Mouse (Mus musculus) megakaryocyte-erythroid progenitor cell, adult 5-6 weeks (primary cell): ENCODE measurements at regions not wholly inside any gene's neighbourhood (a gene's known extent, or its start where the extent isn't known, plus 50 kb on each side); places are given as distances from the start of the nearest gene placed in this dataset.

Source experiments
- ATAC-seq: replicated peaks from 2 replicates; pipeline ENCODE4 v1.8.0; 2016; ENCODE audit warnings: mild to moderate bottlenecking, inconsistent platforms; ENCODE audit not compliant: severe bottlenecking, poor library complexity, low FRiP score, low TSS enrichment

GRCm38 (mm10) chr3:115815168-115815567 is 72.5 kb upstream of the Dph5 start:
- ATAC-seq = peak; percentile 54

- ATAC-seq = peak; percentile 79
These were observed 72.0 kb upstream of the Dph5 start for GRCm38 (mm10) chr3:115815571-115816156.

- 0 out of 2 replicates have a peak, but pooled peaks have one; percentile 15 for ATAC-seq
These were observed 71.1 kb upstream of the Dph5 start for GRCm38 (mm10) chr3:115816328-115817160.

GRCm38 (mm10) chr3:115817771-115818170 is 69.9 kb upstream of the Dph5 start:
- ATAC-seq = no peak

DNA sequence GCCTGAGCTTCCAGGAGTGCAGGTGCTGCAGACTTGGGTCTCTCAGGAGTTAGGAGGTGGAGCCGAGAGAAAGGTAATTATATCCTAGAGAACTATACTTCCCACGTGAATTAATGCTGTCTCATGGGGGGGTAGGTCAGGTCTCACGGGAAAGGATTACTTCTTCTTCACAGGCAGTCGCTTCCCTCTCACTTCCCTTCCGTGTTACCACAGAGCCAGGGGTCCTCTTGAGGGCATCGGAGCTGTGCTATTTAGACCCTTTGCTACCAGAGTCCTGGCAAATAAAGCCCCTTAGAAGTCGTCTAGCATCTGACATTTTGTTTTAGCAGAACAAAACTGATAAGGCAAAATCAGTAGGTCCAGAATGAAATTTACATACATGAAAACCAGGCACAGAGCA is 68.9 kb upstream of the Dph5 start:
- ATAC-seq = no peak

- ATAC-seq = peak; percentile 51
These were observed 68.1 kb upstream of the Dph5 start for GRCm38 (mm10) chr3:115819401-115820138.

DNA sequence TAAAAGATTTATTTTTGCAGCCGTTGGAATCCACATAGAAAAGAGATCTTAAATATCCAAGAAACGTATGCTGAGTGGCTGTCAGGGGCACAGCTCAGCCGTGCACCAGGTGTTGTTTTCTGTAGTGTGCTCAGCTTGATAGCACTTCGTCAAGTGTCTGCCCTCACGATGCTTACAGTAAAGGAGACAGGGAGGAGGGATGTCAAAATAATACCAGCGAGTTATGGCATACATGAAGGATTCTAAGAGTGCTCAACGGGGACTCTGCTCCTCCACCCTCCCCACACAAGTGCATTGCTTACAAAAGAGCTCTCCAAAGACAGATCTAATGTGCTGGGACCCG is 67.5 kb upstream of the Dph5 start:
- ATAC-seq = peak; percentile 46

DNA sequence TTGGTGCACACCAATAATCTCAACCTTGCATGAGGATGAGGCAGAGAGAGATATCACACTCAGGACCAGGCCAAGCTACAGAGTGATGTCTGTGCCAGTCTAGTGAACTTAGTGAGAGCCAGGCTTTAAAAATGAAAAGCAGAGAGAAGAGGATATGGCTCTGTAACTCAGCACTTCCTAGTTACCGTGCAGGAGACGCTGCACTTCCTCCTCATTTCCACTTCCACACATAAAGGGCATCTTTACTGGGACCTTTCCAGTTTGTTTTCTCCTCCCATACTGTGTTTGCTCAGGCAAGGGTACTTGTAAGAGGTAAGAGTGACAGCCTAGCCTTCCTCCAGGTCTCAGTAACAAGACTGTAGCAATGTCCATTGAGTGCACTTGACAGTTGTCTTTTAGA is 66.0 kb upstream of the Dph5 start:
- ATAC-seq = no peak

DNA sequence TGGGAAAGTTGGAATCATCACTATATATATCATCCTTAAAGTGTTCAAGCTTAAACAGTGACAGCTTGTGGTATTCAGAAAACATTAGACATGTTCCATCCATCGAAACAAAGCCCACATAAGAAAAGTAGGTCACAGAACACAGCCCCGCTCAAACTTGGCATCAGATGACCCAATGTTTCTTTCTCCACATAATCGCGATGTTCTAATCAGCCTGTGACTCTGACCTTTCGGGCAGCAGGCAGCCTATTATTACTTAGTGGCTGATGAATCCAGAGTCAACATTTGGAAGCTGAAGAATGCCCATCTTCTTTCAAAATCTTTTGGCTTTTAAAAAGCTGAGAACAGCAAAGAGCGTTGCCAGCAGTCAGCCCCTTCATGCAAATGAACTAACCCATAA is 65.1 kb upstream of the Dph5 start:
- ATAC-seq = no peak

DNA sequence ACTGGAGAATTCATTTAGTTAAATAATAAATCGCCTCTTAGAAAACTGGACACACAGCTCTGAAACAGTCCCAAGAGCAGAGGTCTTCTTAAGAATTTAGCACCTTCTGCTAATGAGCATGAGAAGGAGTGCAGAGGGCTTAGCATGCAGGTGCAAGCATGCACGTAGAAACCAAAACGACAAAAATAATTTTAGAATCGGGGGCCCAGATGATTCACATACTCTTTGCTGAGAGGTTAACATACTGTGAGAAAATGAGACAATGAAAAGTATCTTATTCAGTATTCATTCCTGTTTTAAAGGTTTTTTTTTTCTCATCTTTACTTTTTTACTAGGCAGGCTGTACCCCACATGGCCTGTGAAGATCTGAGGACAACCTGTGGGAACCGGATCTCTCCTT is 63.9 kb upstream of the Dph5 start:
- ATAC-seq = no peak

GRCm38 (mm10) chr3:115824792-115825191 is 62.8 kb upstream of the Dph5 start:
- no peak for ATAC-seq

GRCm38 (mm10) chr3:115835381-115835780 is 52.3 kb upstream of the Dph5 start:
- no peak for ATAC-seq

DNA sequence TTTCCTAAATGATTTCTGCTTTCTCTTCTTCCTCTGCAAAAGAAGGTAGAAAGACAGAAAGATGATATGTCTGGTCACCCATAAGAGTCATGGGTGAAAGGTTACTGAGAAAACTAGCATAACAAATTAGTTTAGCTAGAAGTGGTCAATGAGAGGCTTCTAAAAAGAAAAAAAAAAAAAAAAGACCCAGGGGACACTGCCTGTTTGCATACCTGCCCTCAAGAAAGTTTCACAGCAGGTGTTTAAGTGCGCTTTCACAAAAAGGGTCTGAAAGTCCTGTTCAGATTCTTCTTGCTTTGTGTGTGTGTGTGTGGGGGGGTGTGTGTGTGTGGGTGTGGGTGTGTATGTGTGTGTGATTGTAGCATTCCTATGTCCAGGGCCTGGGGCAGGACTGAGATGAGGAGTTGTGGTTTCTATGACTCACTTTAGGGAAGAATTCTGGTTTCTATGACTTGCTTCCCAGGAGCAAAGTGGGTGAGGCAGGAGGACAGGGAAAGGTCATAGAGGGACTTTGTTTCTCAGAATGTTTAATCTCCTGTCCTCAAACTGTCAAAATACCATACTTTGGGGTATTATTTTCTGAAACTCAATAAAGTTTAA is 49.9 kb upstream of the Dph5 start:
- ATAC-seq = no peak
